In genomic region chr5:111682899-111683298, GRCm38 (mm10) we compare ENCODE assay signal across 10 mouse cellular contexts. TPM values are rescaled to one million over a fixed set of nuclear protein-coding genes. Genes with fewer than 3 reads are reported as not detected.
DNase-seq lines count a peak whose midpoint lies in the region; ATAC-seq and TF ChIP-seq lines count a peak whose summit lies in the region.
"Had no signal": no experiment of that assay in that cellular context is flagged by ENCODE, and none has a peak within 500 bp of the region (broad histone marks: within the 10 kb centered on the region; RNA-seq: fewer than 3 reads in every experiment).

No protein-coding gene starts in this region.

- H3K27me3 ChIP-seq in midbrain, postnatal 0 days (ENCODE audit: insufficient read depth, low read length), result no peaks in the 10 kb centered on the region
- no peaks in the 10 kb centered on the region for H3K27me3 ChIP-seq in midbrain, embryonic 16.5 days (ENCODE audit: control insufficient read depth, insufficient read depth, low read depth, low read length)
- peaks cover 83% of the 10 kb centered on the region for H3K27me3 ChIP-seq in limb, embryonic 10.5 days (ENCODE audit: low read depth, poor library complexity, severe bottlenecking)
- no peaks in the 10 kb centered on the region for H3K27me3 ChIP-seq in forebrain, embryonic 16.5 days (replicated peaks; ENCODE audit: control insufficient read depth, insufficient read depth, low read length)
- H3K27me3 ChIP-seq: lung, embryonic 15.5 days had no signal

- peak; percentile 32 to 54 for DNase-seq in adrenal gland, adult 18-20 months (ENCODE audit: low spot score in 2 of 2)
- no peak for DNase-seq in adrenal gland, postnatal 4 days (ENCODE audit: low spot score in 2 of 2)
- DNase-seq in midbrain, postnatal 0 days (ENCODE audit: low spot score), result no peak
- peak; percentile 48 for DNase-seq in gastrocnemius, postnatal 10 days
- peak; percentile 46 for DNase-seq in limb, embryonic 10.5 days (ENCODE audit: low spot score)
- DNase-seq in thymus, postnatal 4 days, result peak; percentile 68

- peaks cover 10% of the 10 kb centered on the region for H3K4me1 ChIP-seq in midbrain, postnatal 0 days (ENCODE audit: insufficient read depth, low read length)
- peaks cover 20% of the 10 kb centered on the region for H3K4me1 ChIP-seq in midbrain, embryonic 16.5 days (ENCODE audit: control insufficient read depth, insufficient read depth, low read length)
- H3K4me1 ChIP-seq in limb, embryonic 10.5 days, result peaks cover 33% of the 10 kb centered on the region
- H3K4me1 ChIP-seq in forebrain, embryonic 16.5 days (replicated peaks; ENCODE audit: control insufficient read depth, insufficient read depth, low read length), result peaks cover 34% of the 10 kb centered on the region

- H3K4me3 ChIP-seq in midbrain, postnatal 0 days (ENCODE audit: low read depth, low read length), result no peak overlapping the region
- H3K4me3 ChIP-seq in midbrain, embryonic 16.5 days (ENCODE audit: low read depth, low read length), result no peak overlapping the region
- no peak overlapping the region for H3K4me3 ChIP-seq in limb, embryonic 10.5 days
- H3K4me3 ChIP-seq in forebrain, embryonic 16.5 days (replicated peaks; ENCODE audit: low read length), result no peak overlapping the region
- H3K4me3 ChIP-seq: lung, embryonic 15.5 days had no signal

- H3K9me3 ChIP-seq in midbrain, postnatal 0 days (ENCODE audit: low read length), result no peaks in the 10 kb centered on the region
- no peaks in the 10 kb centered on the region for H3K9me3 ChIP-seq in midbrain, embryonic 16.5 days (replicated peaks; ENCODE audit: control insufficient read depth, low read length, poor library complexity, severe bottlenecking)
- no peaks in the 10 kb centered on the region for H3K9me3 ChIP-seq in limb, embryonic 10.5 days (replicated peaks)
- no peaks in the 10 kb centered on the region for H3K9me3 ChIP-seq in forebrain, embryonic 16.5 days (ENCODE audit: control insufficient read depth, low read length)
- H3K9me3 ChIP-seq: lung, embryonic 15.5 days had no signal

- H3K4me2 ChIP-seq in midbrain, postnatal 0 days (ENCODE audit: low read depth, low read length, poor library complexity, severe bottlenecking), result no peak overlapping the region
- H3K4me2 ChIP-seq in midbrain, embryonic 16.5 days (ENCODE audit: low read length), result no peak overlapping the region
- no peak overlapping the region for H3K4me2 ChIP-seq in forebrain, embryonic 16.5 days (ENCODE audit: low read length)
- H3K4me2 ChIP-seq: lung, embryonic 15.5 days had no signal

- no peaks in the 10 kb centered on the region for H3K36me3 ChIP-seq in midbrain, postnatal 0 days (ENCODE audit: insufficient read depth, low read length)
- H3K36me3 ChIP-seq in midbrain, embryonic 16.5 days (ENCODE audit: control insufficient read depth, insufficient read depth, low read length), result no peaks in the 10 kb centered on the region
- H3K36me3 ChIP-seq in limb, embryonic 10.5 days, result no peaks in the 10 kb centered on the region
- H3K36me3 ChIP-seq in forebrain, embryonic 16.5 days (ENCODE audit: control insufficient read depth, insufficient read depth), result no peaks in the 10 kb centered on the region
- H3K36me3 ChIP-seq: lung, embryonic 15.5 days had no signal

- no peak; the same call in 1 of the 2 replicates for ATAC-seq in midbrain, postnatal 0 days (ENCODE audit: low FRiP score)
- ATAC-seq in midbrain, embryonic 16.5 days, result no peak
- ATAC-seq in forebrain, embryonic 16.5 days, result no peak

- peak; percentile 57 for TF ChIP-seq CTCF in midbrain, postnatal 0 days (IDR thresholded peaks at IDR 0.05)

- no peak overlapping the region for H3K27ac ChIP-seq in midbrain, postnatal 0 days (ENCODE audit: low read depth, low read length)
- no peak overlapping the region for H3K27ac ChIP-seq in midbrain, embryonic 16.5 days (ENCODE audit: low read length)
- H3K27ac ChIP-seq in limb, embryonic 10.5 days, result no peak overlapping the region
- no peak overlapping the region for H3K27ac ChIP-seq in forebrain, embryonic 16.5 days (ENCODE audit: low read length)
- H3K27ac ChIP-seq: lung, embryonic 15.5 days had no signal

- H3K9ac ChIP-seq in midbrain, postnatal 0 days (replicated peaks; ENCODE audit: low read length, poor library complexity, severe bottlenecking), result no peak overlapping the region
- H3K9ac ChIP-seq in midbrain, embryonic 16.5 days (ENCODE audit: low read depth, low read length), result no peak overlapping the region
- no peak overlapping the region for H3K9ac ChIP-seq in forebrain, embryonic 16.5 days (replicated peaks; ENCODE audit: low read depth, low read length)
- H3K9ac ChIP-seq: lung, embryonic 15.5 days had no signal

RNA-seq across cellular contexts. Expression of gene Gm26897, which starts 50.8 kb away (rescaled TPM):
- total RNA-seq in adrenal gland, adult 18-20 months (2021), result not detected
- not detected for total RNA-seq in adrenal gland, postnatal 4 days (2021)
- not detected in 2 replicates for total RNA-seq in midbrain, postnatal 0 days (2014; rRNA removed)
- polyA plus RNA-seq in midbrain, postnatal 0 days (2015; fragmentation: Nextera tagmentation; extraction: Ambion mirVana), result not detected in 2 replicates
- not detected in 2 replicates for polyA plus RNA-seq in midbrain, embryonic 16.5 days (2015; fragmentation: Nextera tagmentation; extraction: Ambion mirVana)
- total RNA-seq in gastrocnemius, postnatal 10 days (2021), result not detected
- not detected in 2 replicates for polyA plus RNA-seq in limb, embryonic 10.5 days (2016; fragmentation: Nextera tagmentation; extraction: Ambion mirVana)
- polyA plus RNA-seq in forebrain, embryonic 16.5 days (2015; fragmentation: Nextera tagmentation; extraction: Ambion mirVana), result not detected in 2 replicates
- polyA plus RNA-seq: embryonic facial prominence, embryonic 14.5 days; lung, embryonic 15.5 days had no signal

Comparison
In these comparisons a context has a peak if more than half of its experiments do, and no peak if none do; other contexts are left out.
1. DNase-seq: peak in adrenal gland, adult 18-20 months (2 of 2), gastrocnemius, postnatal 10 days (single experiment), limb, embryonic 10.5 days (single experiment) and thymus, postnatal 4 days (single experiment); none in adrenal gland, postnatal 4 days (0 of 2) and midbrain, postnatal 0 days (single experiment).